Mouse (Mus musculus): ENCODE data around the gene Mtrex. TPM values are rescaled to one million over a fixed set of nuclear protein-coding genes. Genes with fewer than 3 reads are reported as not detected.
A peak's percentile ranks its signal among the peaks of the same experiment; 100 is the strongest.

Gene Mtrex
- total RNA-seq, 2 experiments from 2014 or later = 41.6 to 47.6 TPM

GRCm38 (mm10) chr13:112870039-112870690, 57.0 kb downstream of the Mtrex start:
- DNase-seq = no peak

DNA sequence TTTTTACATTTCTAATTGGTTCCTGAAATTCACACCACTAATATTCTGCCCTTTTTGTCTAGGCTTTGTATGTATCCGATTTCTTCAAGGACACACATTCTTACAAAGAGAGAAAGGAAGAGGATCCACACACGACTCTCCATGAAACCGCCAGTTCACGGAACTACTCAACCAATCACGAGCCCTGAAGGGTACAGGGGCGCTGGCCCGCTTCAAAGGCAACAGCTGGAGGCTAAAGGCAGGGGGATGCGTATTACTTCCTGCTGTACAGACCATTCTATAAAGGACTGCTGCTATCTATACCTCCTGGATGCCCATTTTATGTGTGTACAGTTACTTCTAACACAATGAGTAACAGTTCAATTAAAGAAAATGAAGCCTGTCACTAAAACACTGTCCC, 59.8 kb downstream of the Mtrex start:
- DNase-seq = no peak

- no peak for DNase-seq
Observed at GRCm38 (mm10) chr13:112866782-112867181, 60.4 kb downstream of the Mtrex start.

DNA sequence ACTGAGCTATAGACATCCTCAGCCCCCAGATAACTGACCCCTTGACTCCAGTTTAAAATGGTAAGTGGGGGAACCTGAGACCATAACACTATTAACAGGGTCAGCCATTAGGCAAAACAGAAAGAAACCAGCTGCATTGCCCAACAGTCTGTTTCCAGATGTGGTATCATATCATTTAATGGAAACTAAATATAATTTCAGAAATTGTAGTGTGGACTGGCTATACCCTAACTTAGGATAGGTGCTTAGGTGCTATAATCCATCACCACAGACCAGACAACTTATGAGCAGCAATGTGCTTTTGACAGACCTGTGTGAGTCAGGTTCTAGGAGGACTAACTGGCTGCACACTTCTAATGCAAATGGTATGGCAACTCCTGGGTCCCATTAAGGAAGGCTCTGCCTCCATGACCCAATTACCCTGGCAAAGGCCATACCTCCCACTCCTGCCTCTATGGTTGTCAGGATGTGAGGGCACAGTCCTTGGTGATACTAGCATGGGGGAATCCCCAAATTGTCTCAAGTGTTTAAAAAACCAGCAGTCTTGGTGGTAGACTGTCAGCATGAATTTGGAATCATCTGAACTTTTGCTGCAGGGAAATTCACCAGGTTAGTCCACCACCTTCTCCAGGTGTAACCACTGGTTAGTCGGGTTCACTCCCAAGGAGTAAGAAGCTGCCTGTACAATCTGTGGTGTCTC, 64.1 kb downstream of the Mtrex start:
- no peak for DNase-seq

DNA sequence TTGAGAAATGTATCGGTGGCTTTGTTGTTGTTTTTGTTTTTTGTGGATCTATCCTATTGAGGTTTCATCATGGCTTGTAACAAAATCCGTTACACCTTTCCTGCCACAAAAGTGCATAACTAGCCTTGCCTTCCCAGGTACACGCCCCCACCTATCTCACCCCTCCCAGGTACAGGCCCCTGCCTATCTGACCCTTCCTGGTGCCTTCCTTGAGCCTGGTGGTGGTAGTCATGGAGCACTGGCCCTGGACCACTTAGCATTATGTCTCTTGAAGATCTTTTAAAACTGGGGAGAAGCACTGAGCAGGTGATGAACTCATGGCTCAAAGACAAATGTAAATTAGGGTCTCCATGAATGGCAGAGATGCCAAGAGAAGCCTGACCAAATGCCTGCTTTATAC, 64.9 kb downstream of the Mtrex start:
- DNase-seq = no peak

DNA sequence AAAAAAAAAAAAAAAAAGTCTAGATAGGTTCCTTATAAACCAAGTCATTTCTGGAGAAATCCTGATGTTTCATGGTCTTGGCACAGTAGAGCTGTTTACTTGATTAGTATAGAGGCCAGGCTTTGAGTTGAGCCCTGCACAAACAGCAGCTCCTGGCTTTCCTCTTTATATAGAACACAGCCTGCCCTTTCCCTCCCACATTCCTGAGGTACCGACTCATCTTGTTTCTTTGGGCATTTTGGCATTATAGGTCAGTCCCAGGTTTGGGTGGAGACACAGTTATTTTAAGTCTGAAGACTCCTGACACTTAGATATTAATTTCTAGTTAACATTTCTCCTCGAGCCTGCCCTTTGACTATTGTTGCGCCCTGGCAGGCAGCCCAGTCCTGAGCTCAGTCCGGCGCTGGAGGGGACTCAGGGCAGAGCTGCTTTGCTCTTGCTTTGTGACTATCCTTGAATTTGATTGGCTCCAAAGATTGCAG, 65.3 kb downstream of the Mtrex start:
- DNase-seq = peak; percentile 90

DNA sequence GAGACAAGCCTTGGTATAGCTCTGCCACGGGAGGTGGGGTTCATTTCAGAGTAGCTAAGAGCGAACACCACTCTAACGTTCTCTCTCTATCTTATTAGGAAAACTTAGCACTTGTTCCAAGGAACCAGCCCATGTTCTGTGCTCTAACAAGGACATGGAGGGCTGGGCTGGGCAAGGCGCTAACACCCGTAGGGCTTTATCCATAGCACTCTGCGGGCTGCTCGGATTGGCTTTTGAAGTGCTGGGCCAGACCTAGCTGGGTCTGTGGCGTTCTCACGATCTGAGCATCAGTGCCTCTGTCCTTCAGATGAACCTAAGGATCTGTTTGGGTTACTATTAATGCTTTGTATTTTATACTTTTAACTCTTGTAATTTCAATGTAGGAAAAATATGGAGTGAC, 66.3 kb downstream of the Mtrex start:
- DNase-seq = no peak

- no peak for DNase-seq
Observed at GRCm38 (mm10) chr13:112860370-112860769, 66.8 kb downstream of the Mtrex start.

DNA sequence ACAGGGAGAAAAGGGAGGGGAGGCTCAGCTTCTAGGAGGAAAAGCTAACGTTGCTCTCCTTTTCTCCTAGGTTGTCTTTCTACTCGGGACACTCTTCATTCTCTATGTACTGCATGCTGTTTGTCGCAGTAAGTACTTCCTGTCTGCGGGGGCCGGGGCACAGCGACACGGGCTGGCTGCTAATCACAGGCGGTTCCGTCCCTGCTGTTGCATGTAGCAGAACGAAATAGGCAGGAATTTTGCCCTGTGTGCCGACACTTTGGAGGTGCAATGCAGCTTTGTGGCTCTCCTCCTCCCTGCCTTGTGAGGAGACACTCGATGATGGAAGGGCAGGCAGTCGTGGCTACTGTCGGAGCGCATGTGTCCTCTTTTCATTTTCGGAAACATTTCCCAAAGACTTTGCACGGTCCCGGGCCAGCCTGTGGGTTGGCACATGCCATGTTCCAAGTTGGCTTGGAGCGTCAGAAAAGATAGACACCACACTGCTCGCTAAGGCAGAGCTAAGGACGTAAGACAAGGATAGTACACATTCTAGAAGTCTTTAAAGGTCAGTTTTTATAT, 67.5 kb downstream of the Mtrex start:
- no peak for DNase-seq

GRCm38 (mm10) chr13:112857921-112858320, 69.3 kb downstream of the Mtrex start:
- no peak for DNase-seq

DNA sequence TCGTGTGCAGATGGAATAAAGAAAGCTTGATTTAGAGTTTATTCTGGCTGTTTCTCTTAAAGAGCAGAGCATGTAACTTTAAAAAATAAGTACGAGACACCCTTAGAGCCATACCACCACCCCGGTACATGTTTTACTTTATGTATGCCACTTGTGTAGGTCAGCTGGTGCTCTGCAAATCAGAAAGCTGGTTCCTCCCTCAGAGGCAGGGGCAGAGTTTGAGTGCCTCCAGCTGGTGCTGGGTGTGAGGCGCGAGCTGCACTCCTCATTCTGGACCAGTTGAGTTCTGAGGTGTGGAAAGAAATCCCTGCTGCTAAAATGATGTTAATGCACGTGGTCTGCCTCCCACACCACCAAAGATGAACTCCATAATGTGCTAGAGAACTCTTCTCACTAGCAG, 72.8 kb downstream of the Mtrex start:
- no peak for DNase-seq

DNA sequence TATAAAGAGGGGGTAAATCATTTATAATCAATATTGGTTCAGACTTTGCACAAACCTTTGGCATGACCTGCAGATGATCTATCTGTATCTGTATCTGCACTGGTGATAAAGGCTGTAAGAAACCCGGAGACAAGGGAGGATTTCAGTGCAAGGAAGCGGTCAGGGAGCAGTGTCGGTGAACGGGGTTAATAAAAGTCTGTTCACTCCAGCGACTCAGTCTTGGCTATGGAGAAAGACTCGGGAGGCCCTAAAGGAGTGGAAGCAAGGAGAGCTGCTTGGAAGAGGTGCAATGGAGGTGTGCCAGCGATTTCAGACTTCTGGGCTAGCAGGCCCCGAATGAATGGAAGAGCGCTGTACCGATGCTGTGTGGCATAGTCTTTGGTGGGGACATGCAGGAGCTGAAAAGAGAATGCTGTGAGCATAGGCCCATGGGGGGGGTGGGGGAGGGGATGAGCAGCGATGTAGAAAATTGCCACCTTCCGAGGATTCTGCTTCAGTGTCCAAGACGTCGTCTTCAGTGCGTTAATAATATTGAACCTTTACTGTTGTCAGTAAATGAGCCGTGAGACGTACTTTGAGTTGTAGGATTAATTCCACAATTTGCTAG, 73.4 kb downstream of the Mtrex start:
- no peak for DNase-seq

DNA sequence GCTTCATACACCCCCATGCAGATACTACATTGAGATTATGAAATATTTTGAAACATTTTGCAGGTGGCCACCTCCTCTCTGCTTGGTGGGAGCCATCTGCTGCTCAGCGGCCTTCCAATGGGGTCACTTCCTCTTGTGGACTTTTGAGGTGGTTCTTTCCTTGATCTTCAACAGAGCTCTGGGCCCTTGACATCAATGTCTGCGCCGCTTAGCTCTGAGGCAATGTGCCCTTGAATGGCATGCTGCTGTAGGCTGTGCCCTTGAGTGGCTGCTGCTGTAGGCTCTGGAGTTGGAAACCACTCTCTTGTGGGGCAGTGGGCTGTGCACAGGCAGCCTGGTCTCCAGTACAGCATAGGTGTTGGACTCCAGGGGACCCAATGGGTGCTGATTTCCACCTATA, 81.3 kb downstream of the Mtrex start:
- DNase-seq = peak in 1 of 2 experiments; percentile 52

GRCm38 (mm10) chr13:112840241-112841087, 86.7 kb downstream of the Mtrex start:
- no peak for DNase-seq

- DNase-seq = no peak
Observed at GRCm38 (mm10) chr13:112838562-112839232, 88.5 kb downstream of the Mtrex start.

DNA sequence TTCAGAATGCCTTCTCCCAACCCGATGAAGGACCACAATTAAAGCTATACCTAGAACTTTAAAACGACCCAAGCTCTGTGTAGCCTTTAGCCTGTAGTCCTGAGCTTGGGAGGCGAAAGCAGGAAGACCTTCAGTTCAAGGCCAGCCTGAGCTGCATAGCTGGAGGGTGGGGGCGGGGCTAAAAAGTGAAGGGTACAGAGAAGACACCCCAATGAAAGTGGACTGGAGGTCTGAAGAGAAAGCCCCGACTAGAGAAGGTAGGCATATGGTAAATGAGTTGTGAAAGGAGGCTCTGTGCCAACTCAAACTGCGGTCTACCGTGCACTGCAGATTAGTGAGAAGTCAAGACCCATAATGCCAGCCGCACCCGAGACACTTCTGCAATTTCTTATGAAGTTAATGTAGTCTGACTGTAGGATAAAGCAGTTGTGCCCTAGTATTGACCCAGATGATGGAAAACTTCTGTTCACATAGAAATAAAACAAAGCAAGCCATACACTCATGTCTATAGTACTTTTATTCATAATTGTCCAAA, 89.5 kb downstream of the Mtrex start:
- DNase-seq = peak in 1 of 2 experiments; percentile 20

- peak in 1 of 2 experiments; percentile 36 for DNase-seq
Observed at GRCm38 (mm10) chr13:112836951-112837350, 90.2 kb downstream of the Mtrex start.

GRCm38 (mm10) chr13:112835113-112835512, 92.1 kb downstream of the Mtrex start:
- no peak for DNase-seq

- no peak for DNase-seq
Observed at GRCm38 (mm10) chr13:112833895-112834263, 93.3 kb downstream of the Mtrex start.

- DNase-seq = no peak
Observed at GRCm38 (mm10) chr13:112833253-112833894, 93.8 kb downstream of the Mtrex start.

- no peak for DNase-seq
Observed at GRCm38 (mm10) chr13:112832589-112832988, 94.6 kb downstream of the Mtrex start.
